Mouse (Mus musculus) macrophage (primary cell): ENCODE measurements at regions not wholly inside any gene's neighbourhood (a gene's known extent, or its start where the extent isn't known, plus 50 kb on each side); places are given as distances from the start of the nearest gene placed in this dataset.

Experiments
- H3K27ac ChIP-seq: fragments of 350-480 bp; formaldehyde crosslinking; 2 replicates; pipeline ENCODE4 v1.9.0; 2021
- H3K36me3 ChIP-seq: fragments of 350-480 bp; formaldehyde crosslinking; 2 replicates; pipeline ENCODE4 v1.9.0; 2021; ENCODE audit errors: inconsistent target
- H3K4me3 ChIP-seq: fragments of 350-480 bp; formaldehyde crosslinking; 2 replicates; pipeline ENCODE4 v1.9.0; 2021; ENCODE audit errors: inconsistent target
- H3K79me2 ChIP-seq: fragments of 350-480 bp; formaldehyde crosslinking; 2 replicates; pipeline ENCODE4 v1.9.0; 2021; ENCODE audit errors: inconsistent target
- WGBS: methylation state at CpG from one replicate; pipeline ENCODE4 v1.1.7; 2026; ENCODE audit warnings: inconsistent platforms; ENCODE audit not compliant: missing documents; 5-methylcytosine and 5-hydroxymethylcytosine counted together

GRCm38 (mm10) chr17:72993134-72993533, 75.0 kb downstream of the Lbh start:
- Histone ChIP-seq H3K27ac (no peak overlapping the region), H3K36me3 (no peaks in the 10 kb centered on the region), H3K79me2 (no peaks in the 10 kb centered on the region), H3K4me3 (no peak overlapping the region)

- Histone ChIP-seq H3K27ac (no peak overlapping the region), H3K79me2 (no peaks in the 10 kb centered on the region), H3K4me3 (no peak overlapping the region), H3K36me3 (no peaks in the 10 kb centered on the region)
- 96% methylated on average over 7 of the region's 7 CpGs for WGBS
Measured at GRCm38 (mm10) chr17:72993626-72994025, 75.5 kb downstream of the Lbh start.

- H3K79me2 ChIP-seq: no peaks in the 10 kb centered on the region
- H3K4me3 ChIP-seq: no peak overlapping the region
- H3K27ac ChIP-seq: no peak overlapping the region
- WGBS: 25% methylated on average over 6 of the region's 7 CpGs
- no peaks in the 10 kb centered on the region for H3K36me3 ChIP-seq
Measured at GRCm38 (mm10) chr17:72996539-72996938, 78.4 kb downstream of the Lbh start.

- Histone ChIP-seq H3K4me3 (no peak overlapping the region), H3K27ac (no peak overlapping the region), H3K36me3 (no peaks in the 10 kb centered on the region), H3K79me2 (no peaks in the 10 kb centered on the region)
- WGBS: 81% methylated on average over 4 of the region's 5 CpGs
Measured at GRCm38 (mm10) chr17:72997301-72997921, 79.3 kb downstream of the Lbh start.

GRCm38 (mm10) chr17:73005100-73005499, 87.0 kb downstream of the Lbh start:
- WGBS: 37% methylated on average over 9 of the region's 9 CpGs
- Histone ChIP-seq H3K79me2 (no peaks in the 10 kb centered on the region), H3K36me3 (no peaks in the 10 kb centered on the region), H3K4me3 (no peak overlapping the region), H3K27ac (no peak overlapping the region)

GRCm38 (mm10) chr17:73008901-73009300, 90.8 kb downstream of the Lbh start:
- Histone ChIP-seq H3K36me3 (no peaks in the 10 kb centered on the region), H3K79me2 (no peaks in the 10 kb centered on the region), H3K4me3 (no peak overlapping the region), H3K27ac (peak overlapping the region; percentile 31)
- 7% methylated on average over 4 of the region's 4 CpGs for WGBS

- H3K27ac ChIP-seq: no peak overlapping the region
- no peaks in the 10 kb centered on the region for H3K36me3 ChIP-seq
- H3K79me2 ChIP-seq: no peaks in the 10 kb centered on the region
- 58% methylated on average over 4 of the region's 4 CpGs for WGBS
- H3K4me3 ChIP-seq: no peak overlapping the region
Measured at GRCm38 (mm10) chr17:73009962-73010361, 91.9 kb downstream of the Lbh start.

- WGBS: 87% methylated on average over 5 of the region's 6 CpGs
- Histone ChIP-seq H3K36me3 (no peaks in the 10 kb centered on the region), H3K79me2 (no peaks in the 10 kb centered on the region), H3K27ac (no peak overlapping the region), H3K4me3 (no peak overlapping the region)
Measured at GRCm38 (mm10) chr17:73012356-73012755, 94.3 kb downstream of the Lbh start.

- Histone ChIP-seq H3K27ac (no peak overlapping the region), H3K4me3 (no peak overlapping the region), H3K36me3 (no peaks in the 10 kb centered on the region), H3K79me2 (no peaks in the 10 kb centered on the region)
- 66% methylated on average over 5 of the region's 5 CpGs for WGBS
Measured at GRCm38 (mm10) chr17:73012954-73013353, 94.8 kb upstream of the Lclat1 start.

GRCm38 (mm10) chr17:73014090-73014853, 93.5 kb upstream of the Lclat1 start:
- WGBS: 96% methylated on average over 9 of the region's 9 CpGs
- no peak overlapping the region for H3K4me3 ChIP-seq
- H3K79me2 ChIP-seq: no peaks in the 10 kb centered on the region
- H3K27ac ChIP-seq: no peak overlapping the region
- H3K36me3 ChIP-seq: no peaks in the 10 kb centered on the region

GRCm38 (mm10) chr17:73017173-73017572, 90.6 kb upstream of the Lclat1 start:
- Histone ChIP-seq H3K36me3 (no peaks in the 10 kb centered on the region), H3K27ac (no peak overlapping the region), H3K79me2 (no peaks in the 10 kb centered on the region), H3K4me3 (no peak overlapping the region)
- 93% methylated on average over 5 of the region's 5 CpGs for WGBS

- Histone ChIP-seq H3K36me3 (no peaks in the 10 kb centered on the region), H3K79me2 (no peaks in the 10 kb centered on the region), H3K27ac (no peak overlapping the region), H3K4me3 (no peak overlapping the region)
- 71% methylated on average over 8 of the region's 8 CpGs for WGBS
Measured at GRCm38 (mm10) chr17:73022630-73023051, 85.1 kb upstream of the Lclat1 start.

GRCm38 (mm10) chr17:73023362-73024107, 84.2 kb upstream of the Lclat1 start:
- no peaks in the 10 kb centered on the region for H3K36me3 ChIP-seq
- H3K4me3 ChIP-seq: no peak overlapping the region
- 48% methylated on average over 10 of the region's 10 CpGs for WGBS
- H3K79me2 ChIP-seq: no peaks in the 10 kb centered on the region
- no peak overlapping the region for H3K27ac ChIP-seq

GRCm38 (mm10) chr17:73027122-73027521, 80.7 kb upstream of the Lclat1 start:
- no peak overlapping the region for H3K4me3 ChIP-seq
- no peaks in the 10 kb centered on the region for H3K36me3 ChIP-seq
- WGBS: 13% methylated on average over 5 of the region's 5 CpGs
- no peak overlapping the region for H3K27ac ChIP-seq
- no peaks in the 10 kb centered on the region for H3K79me2 ChIP-seq

GRCm38 (mm10) chr17:73031796-73032195, 76.0 kb upstream of the Lclat1 start:
- Histone ChIP-seq H3K4me3 (no peak overlapping the region), H3K79me2 (no peaks in the 10 kb centered on the region), H3K36me3 (no peaks in the 10 kb centered on the region), H3K27ac (no peak overlapping the region)
- WGBS: 83% methylated on average over 5 of the region's 5 CpGs
